Mouse (Mus musculus): ENCODE data around the gene Amigo2.

DNA sequence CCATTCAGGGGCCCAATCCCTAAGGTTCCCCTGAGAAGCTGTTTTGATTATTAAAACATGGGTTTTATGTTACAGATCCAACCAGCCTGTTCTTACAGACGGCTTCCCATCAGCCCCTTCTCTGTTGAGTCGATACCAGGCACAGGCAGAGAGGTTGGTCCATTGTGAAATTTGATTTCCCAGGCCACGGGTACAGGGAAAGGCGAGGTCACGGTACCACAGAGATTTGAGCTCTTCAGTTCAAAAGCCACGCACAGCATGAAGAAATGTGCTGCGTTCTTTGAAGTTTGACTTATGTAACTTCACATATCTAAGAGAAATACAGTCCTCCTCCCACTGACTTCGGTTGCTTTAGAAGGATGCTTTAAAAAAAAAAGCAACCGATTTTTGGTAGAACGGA lies 39.6 kb upstream of the Amigo2 start:
- TF ChIP-seq CTCF (IDR thresholded peaks at IDR 0.05; ENCODE audit: low read depth, low read length) (no peak), POLR2A (IDR thresholded peaks at IDR 0.05; ENCODE audit: extremely low read depth, insufficient read depth, low read length) (no peak)

All from liver, adult 2 months (tissue).